Mouse (Mus musculus) hindbrain, embryonic 12.5 days (tissue): Measurements from ENCODE around the gene Sap18b. TPM values are rescaled to one million over a fixed set of nuclear protein-coding genes. Genes with fewer than 3 reads are reported as not detected.

Experiments used
- ATAC-seq: fragments of 200-750 bp; cut with Nextera tagmentation; 2 replicates; pipeline ENCODE4 v1.8.0; 2017; ENCODE audit warnings: moderate TSS enrichment; ENCODE audit not compliant: low FRiP score
- H3K27ac ChIP-seq: fragments of 300-500 bp; sonication (generic); 2 replicates; pipeline ENCODE4 v1.5.1; 2016; ENCODE audit warnings: mild to moderate bottlenecking
- H3K27me3 ChIP-seq: fragments of 300-500 bp; sonication (generic); 2 replicates; pipeline ENCODE4 v1.6.1; 2016; ENCODE audit warnings: mild to moderate bottlenecking
- H3K36me3 ChIP-seq: fragments of 300-500 bp; sonication (generic); 2 replicates; pipeline ENCODE4 v1.6.1; 2016; ENCODE audit warnings: mild to moderate bottlenecking
- H3K4me1 ChIP-seq: fragments of 300-500 bp; sonication (generic); 2 replicates; pipeline ENCODE4 v1.6.1; 2016
- H3K4me2 ChIP-seq: fragments of 300-500 bp; sonication (generic); replicated peaks from 2 replicates; pipeline ENCODE4 v1.6.1; 2016; ENCODE audit warnings: mild to moderate bottlenecking
- H3K4me3 ChIP-seq: fragments of 300-500 bp; sonication (generic); 2 replicates; pipeline ENCODE4 v1.5.1; 2016; ENCODE audit warnings: mild to moderate bottlenecking
- H3K9ac ChIP-seq: fragments of 300-500 bp; sonication (generic); 2 replicates; pipeline ENCODE4 v1.6.1; 2016; ENCODE audit warnings: mild to moderate bottlenecking, moderate library complexity
- H3K9me3 ChIP-seq: fragments of 300-500 bp; sonication (generic); replicated peaks from 2 replicates; pipeline ENCODE4 v1.6.1; 2016; ENCODE audit warnings: mild to moderate bottlenecking
- WGBS: fragments of 180-500 bp; shearing (Covaris S2); methylation state at CpG from one replicate; pipeline ENCODE4 v1.1.7; 2016; 5-methylcytosine and 5-hydroxymethylcytosine counted together
- polyA plus RNA-seq: library from polyadenylated mRNA; unstranded; fragments of >200 nt; fragmentation: Nextera tagmentation; extraction: Ambion mirVana; gene quantifications from 2 replicates; pipeline ENCODE4 v1.2.1, GENCODE M21; 2016

Gene Sap18b
- polyA plus RNA-seq, 1 experiment from 2014 or later: 337 TPM

GRCm38 (mm10) chr8:95830144-95830543, 5.0 kb downstream of the Sap18b start:
- H3K9me3 ChIP-seq: no peaks in the 10 kb centered on the region
- H3K36me3 ChIP-seq: no peaks in the 10 kb centered on the region
- H3K27ac ChIP-seq: no peak overlapping the region
- H3K4me2 ChIP-seq: no peak overlapping the region
- H3K4me3 ChIP-seq: no peak overlapping the region
- no peak for ATAC-seq
- 78% methylated on average over 3 of the region's 3 CpGs for WGBS
- no peak overlapping the region for H3K9ac ChIP-seq
- H3K4me1 ChIP-seq: peaks cover 10% of the 10 kb centered on the region
- H3K27me3 ChIP-seq: no peaks in the 10 kb centered on the region

DNA sequence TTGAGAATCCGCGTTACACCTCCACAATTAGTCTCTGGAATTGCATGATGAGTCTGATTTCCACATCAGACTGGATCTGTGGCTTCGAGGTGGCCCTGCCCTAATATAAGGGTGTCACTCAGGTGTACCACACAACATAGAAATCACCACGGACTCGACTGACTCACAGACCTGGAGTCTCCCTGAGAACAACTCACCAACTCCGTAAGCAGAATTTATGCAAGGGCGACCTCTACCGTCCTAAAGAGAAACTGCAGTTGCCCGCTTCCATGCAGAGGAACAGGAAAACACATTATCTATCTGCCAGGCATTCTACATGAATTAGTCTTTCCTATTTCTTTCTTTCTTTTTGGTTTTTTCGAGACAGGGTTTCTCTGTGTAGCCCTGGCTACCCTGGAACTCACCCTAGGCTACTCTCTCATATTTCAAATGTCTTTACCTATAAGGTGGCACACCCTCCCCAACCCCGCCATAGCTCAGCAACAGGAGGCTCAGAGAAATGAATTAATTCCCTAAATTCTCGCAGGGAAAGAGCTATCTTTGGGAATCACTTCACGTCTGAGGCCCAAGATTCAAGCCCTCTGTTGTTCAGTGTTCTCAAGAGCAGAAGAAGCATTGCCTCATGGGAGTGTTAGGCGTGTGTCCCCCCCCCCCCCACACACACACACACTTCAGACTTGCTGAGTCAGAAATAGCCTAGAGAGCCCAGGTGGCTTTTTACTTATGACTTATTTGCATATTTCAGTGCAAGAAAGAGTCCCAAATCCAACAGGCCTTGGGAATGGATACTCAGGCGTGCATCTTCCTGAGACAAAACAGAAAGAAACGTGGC, 7.7 kb downstream of the Sap18b start:
- 15% methylated on average over 16 of the region's 16 CpGs for WGBS
- Histone ChIP-seq H3K27me3 (no peaks in the 10 kb centered on the region), H3K36me3 (peaks cover 15% of the 10 kb centered on the region), H3K9ac (peak overlapping the region; percentile 38; the same call in 1 of the 2 replicates), H3K4me1 (peaks cover 10% of the 10 kb centered on the region), H3K27ac (no peak overlapping the region), H3K4me2 (peak overlapping the region; percentile 53), H3K9me3 (no peaks in the 10 kb centered on the region), H3K4me3 (peak overlapping the region; percentile 27)
- peak; percentile 74 for ATAC-seq

DNA sequence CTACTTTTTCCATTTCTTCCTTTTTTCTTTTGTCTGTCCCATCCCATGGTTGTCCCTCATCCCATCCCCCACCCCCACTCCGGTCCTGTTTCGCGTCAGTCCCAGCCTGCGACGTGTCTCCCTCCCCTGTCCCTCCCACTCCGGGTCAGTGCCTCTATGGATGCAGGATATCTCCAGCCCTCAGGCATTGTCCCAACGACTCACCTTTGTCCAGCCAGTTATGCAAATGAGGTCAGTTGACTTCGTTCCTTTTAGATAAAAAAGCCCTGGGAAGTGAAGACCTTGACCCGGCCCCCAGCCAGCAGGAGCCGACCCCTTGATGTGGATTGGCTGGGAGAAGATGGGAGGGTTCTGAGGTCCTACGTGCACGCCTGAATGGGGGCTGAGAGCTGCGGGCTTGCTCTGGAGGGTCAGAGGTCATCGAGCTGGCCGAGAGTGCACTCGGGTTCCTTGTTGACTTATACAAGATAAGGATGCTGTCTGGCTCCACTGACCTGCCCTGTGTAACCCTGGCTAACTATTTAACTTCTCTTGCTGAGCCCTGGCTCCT, 8.4 kb downstream of the Sap18b start:
- peaks cover 15% of the 10 kb centered on the region for H3K36me3 ChIP-seq
- H3K9ac ChIP-seq: peak overlapping the region; percentile 38; the same call in 1 of the 2 replicates
- peaks cover 10% of the 10 kb centered on the region for H3K4me1 ChIP-seq
- WGBS: 2% methylated on average over 16 of the region's 16 CpGs
- peak; percentile 55 for ATAC-seq
- peak overlapping the region; percentile 53 for H3K4me2 ChIP-seq
- H3K27me3 ChIP-seq: no peaks in the 10 kb centered on the region
- H3K27ac ChIP-seq: no peak overlapping the region
- peak overlapping the region; percentile 27 for H3K4me3 ChIP-seq
- H3K9me3 ChIP-seq: no peaks in the 10 kb centered on the region

DNA sequence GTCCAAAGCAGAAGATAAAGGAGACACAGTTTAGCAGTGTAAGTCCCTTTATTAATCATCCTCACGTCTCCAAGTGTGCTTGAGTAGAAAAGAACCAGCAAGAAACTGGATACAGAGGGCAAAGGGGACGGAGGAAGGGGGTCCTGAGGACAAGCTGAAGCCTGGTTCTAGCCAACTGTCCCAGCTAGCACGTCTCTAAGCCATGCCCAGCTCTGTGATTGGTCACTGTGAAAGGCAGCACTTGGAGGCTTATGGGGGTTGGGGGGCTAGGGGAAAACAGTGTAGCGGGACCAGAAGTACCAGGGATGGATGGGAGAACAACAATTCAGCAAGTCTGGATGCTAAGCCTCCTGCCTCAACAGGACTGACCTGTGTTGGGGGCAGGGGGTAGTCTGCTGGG, 10.7 kb downstream of the Sap18b start:
- no peak overlapping the region for H3K27ac ChIP-seq
- H3K27me3 ChIP-seq: no peaks in the 10 kb centered on the region
- H3K9ac ChIP-seq: no peak overlapping the region
- peaks cover 35% of the 10 kb centered on the region for H3K36me3 ChIP-seq
- H3K4me3 ChIP-seq: no peak overlapping the region
- peaks cover 10% of the 10 kb centered on the region for H3K4me1 ChIP-seq
- H3K9me3 ChIP-seq: no peaks in the 10 kb centered on the region
- ATAC-seq: no peak
- H3K4me2 ChIP-seq: no peak overlapping the region
- WGBS: 82% methylated on average over 4 of the region's 4 CpGs

- H3K9ac ChIP-seq: no peak overlapping the region
- WGBS: 93% methylated on average over 10 of the region's 10 CpGs
- no peak overlapping the region for H3K4me3 ChIP-seq
- no peak overlapping the region for H3K4me2 ChIP-seq
- ATAC-seq: no peak
- no peak overlapping the region for H3K27ac ChIP-seq
- peaks cover 10% of the 10 kb centered on the region for H3K4me1 ChIP-seq
- peaks cover 45% of the 10 kb centered on the region for H3K36me3 ChIP-seq
- H3K27me3 ChIP-seq: no peaks in the 10 kb centered on the region
- H3K9me3 ChIP-seq: no peaks in the 10 kb centered on the region
These were observed 12.1 kb downstream of the Sap18b start for GRCm38 (mm10) chr8:95837266-95837665.

DNA sequence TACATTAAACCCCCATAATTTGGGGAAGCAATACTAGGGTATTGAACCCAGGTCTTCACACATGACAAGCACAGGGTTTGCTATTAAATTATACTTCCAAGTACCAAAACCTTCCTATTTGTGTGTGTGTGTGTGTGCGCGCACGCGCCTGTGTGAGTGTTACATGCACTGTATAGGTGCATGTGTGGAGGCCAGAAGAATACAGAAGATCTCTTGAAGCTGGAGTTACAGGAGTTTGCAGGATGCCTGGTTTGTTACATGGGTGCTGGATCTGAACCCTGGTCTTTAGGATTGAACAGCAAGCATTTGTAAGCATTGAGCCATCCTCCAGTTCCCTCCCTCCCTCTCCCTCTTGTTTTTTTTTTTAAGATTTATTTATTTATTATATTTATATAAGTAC, 14.1 kb downstream of the Sap18b start:
- Histone ChIP-seq H3K27me3 (no peaks in the 10 kb centered on the region), H3K9me3 (no peaks in the 10 kb centered on the region), H3K4me3 (no peak overlapping the region), H3K4me2 (no peak overlapping the region), H3K27ac (no peak overlapping the region), H3K36me3 (peaks cover 63% of the 10 kb centered on the region), H3K9ac (no peak overlapping the region), H3K4me1 (no peaks in the 10 kb centered on the region)
- no peak for ATAC-seq
- WGBS: 97% methylated on average over 4 of the region's 4 CpGs

DNA sequence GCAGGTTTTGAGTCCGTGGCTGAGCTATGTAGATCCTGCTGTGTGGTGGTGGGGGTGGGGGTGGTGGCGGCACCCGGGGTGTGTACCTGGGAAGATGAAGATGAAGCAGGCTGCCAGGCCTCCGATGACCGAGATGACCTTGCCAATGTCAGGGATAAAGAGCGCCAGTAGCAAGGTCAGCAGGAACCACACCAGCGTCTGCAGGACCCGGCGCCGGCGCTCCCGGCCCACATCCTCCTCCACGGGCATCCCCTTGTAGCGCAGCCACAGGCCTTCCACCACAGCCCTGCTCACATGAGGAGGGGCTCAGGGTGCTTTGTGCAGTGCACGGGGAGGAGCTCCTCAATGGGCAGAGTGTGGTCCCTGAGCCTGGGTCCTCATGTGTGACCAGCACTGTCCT, 16.3 kb downstream of the Sap18b start:
- Histone ChIP-seq H3K4me1 (no peaks in the 10 kb centered on the region), H3K27me3 (no peaks in the 10 kb centered on the region), H3K4me3 (no peak overlapping the region), H3K9ac (no peak overlapping the region), H3K4me2 (no peak overlapping the region), H3K9me3 (no peaks in the 10 kb centered on the region), H3K36me3 (peaks cover 78% of the 10 kb centered on the region), H3K27ac (no peak overlapping the region)
- WGBS: 90% methylated on average over 15 of the region's 15 CpGs
- ATAC-seq: no peak

DNA sequence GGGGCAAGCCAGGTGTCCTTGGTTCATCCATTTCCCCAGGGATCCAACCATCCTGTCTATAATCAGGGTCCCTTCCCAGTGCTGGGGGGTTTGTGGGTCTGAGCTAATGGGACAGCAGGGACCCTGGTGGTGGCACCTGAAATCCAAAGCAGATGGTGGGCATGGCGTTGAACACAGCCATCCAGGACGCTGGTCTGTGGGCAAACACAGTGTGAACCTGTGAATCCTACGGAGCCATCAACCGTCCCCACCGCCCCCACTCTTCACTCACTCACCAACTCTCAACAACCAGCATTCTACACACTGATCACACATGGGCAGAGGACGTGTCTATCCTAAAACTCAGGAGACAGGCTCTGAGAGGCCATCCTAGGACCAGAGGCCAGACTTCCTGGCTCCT, 18.8 kb downstream of the Sap18b start:
- Histone ChIP-seq H3K4me2 (no peak overlapping the region), H3K9ac (no peak overlapping the region), H3K36me3 (peaks cover 67% of the 10 kb centered on the region), H3K27ac (no peak overlapping the region), H3K27me3 (no peaks in the 10 kb centered on the region), H3K4me3 (no peak overlapping the region), H3K4me1 (no peaks in the 10 kb centered on the region), H3K9me3 (no peaks in the 10 kb centered on the region)
- no peak for ATAC-seq
- 93% methylated on average over 6 of the region's 6 CpGs for WGBS

DNA sequence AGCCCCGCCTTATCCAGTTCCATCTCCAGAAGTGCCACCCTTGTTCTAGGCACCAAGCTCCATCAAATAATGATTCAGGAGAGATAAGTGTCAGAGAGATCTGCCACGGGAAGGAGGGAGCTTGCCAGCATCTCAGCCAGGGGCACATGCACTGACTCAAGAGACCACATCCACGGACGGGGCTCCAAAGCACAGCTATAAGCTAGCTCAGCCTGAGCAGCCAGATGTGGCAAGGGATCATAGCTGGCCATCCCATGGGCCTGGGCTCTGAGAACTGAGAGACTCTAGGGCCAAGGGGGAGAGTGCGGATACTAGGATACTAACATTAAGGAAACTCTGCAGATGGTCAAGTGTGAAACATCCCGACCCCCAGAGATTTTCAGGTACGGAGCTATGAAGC, 19.9 kb downstream of the Sap18b start:
- Histone ChIP-seq H3K4me3 (no peak overlapping the region), H3K4me1 (no peaks in the 10 kb centered on the region), H3K36me3 (peaks cover 59% of the 10 kb centered on the region), H3K27me3 (no peaks in the 10 kb centered on the region), H3K4me2 (no peak overlapping the region), H3K9ac (no peak overlapping the region), H3K9me3 (no peaks in the 10 kb centered on the region), H3K27ac (no peak overlapping the region)
- no peak for ATAC-seq
- 90% methylated on average over 7 of the region's 7 CpGs for WGBS

GRCm38 (mm10) chr8:95848061-95848551, 23.0 kb downstream of the Sap18b start:
- no peak overlapping the region for H3K9ac ChIP-seq
- H3K4me1 ChIP-seq: peaks cover 10% of the 10 kb centered on the region
- no peak overlapping the region for H3K4me3 ChIP-seq
- H3K4me2 ChIP-seq: no peak overlapping the region
- no peak for ATAC-seq
- no peaks in the 10 kb centered on the region for H3K9me3 ChIP-seq
- peaks cover 38% of the 10 kb centered on the region for H3K36me3 ChIP-seq
- WGBS: 82% methylated on average over 24 of the region's 24 CpGs
- H3K27me3 ChIP-seq: no peaks in the 10 kb centered on the region
- no peak overlapping the region for H3K27ac ChIP-seq

GRCm38 (mm10) chr8:95848734-95849464, 23.8 kb downstream of the Sap18b start:
- Histone ChIP-seq H3K9me3 (no peaks in the 10 kb centered on the region), H3K27ac (no peak overlapping the region), H3K4me3 (no peak overlapping the region), H3K36me3 (peaks cover 30% of the 10 kb centered on the region), H3K9ac (no peak overlapping the region), H3K4me1 (peaks cover 10% of the 10 kb centered on the region), H3K4me2 (no peak overlapping the region), H3K27me3 (no peaks in the 10 kb centered on the region)
- 92% methylated on average over 19 of the region's 19 CpGs for WGBS
- ATAC-seq: no peak

- H3K9me3 ChIP-seq: no peaks in the 10 kb centered on the region
- no peak for ATAC-seq
- peaks cover 10% of the 10 kb centered on the region for H3K4me1 ChIP-seq
- H3K36me3 ChIP-seq: peaks cover 16% of the 10 kb centered on the region
- 88% methylated on average over 2 of the region's 2 CpGs for WGBS
- no peak overlapping the region for H3K27ac ChIP-seq
- H3K4me2 ChIP-seq: no peak overlapping the region
- no peaks in the 10 kb centered on the region for H3K27me3 ChIP-seq
- H3K4me3 ChIP-seq: no peak overlapping the region
- H3K9ac ChIP-seq: no peak overlapping the region
These were observed 25.2 kb downstream of the Sap18b start for GRCm38 (mm10) chr8:95850326-95850725.
